Mouse (Mus musculus) cerebellum, postnatal 14 days (tissue): ENCODE measurements at regions not wholly inside any gene's neighbourhood (a gene's known extent, or its start where the extent isn't known, plus 50 kb on each side); places are given as distances from the start of the nearest gene placed in this dataset.

ENCODE experiments used
- DNase-seq, 2 experiments: peaks; one replicate each; pipeline ENCODE4 v3.0.0; 2021; ENCODE audit warnings: mixed read lengths in 2 of 2

GRCm38 (mm10) chr11:27619926-27620325 lies 719.7 kb downstream of the Gm6685 start:
- peak in 1 of 2 experiments; percentile 36 for DNase-seq
